Comparison of ENCODE assay signal across 9 mouse cellular contexts in the genomic region with DNA sequence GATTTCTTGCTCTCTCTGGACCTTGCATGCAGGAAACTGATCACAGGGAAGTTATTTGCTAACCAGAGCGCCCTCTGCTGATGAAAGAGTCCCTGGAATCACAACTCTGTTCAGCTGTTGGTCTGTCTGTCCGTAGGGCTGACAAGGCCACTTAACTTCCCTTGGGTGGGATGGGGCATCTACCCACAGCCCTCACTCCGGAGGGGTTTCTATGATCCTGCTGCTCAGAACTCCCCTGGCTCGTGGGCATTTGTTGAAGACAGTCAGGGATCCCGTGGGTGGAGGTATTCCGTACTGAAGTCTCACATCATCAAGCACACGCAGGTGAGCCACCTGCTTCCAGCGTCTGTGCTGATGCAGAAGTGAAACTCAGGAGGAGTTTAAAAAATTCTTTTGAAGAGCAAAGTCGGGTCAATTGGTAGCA. TPM values are rescaled to one million over a fixed set of nuclear protein-coding genes. Genes with fewer than 3 reads are reported as not detected.
DNase-seq lines count a peak whose midpoint lies in the region; ATAC-seq lines count a peak whose summit lies in the region.
"Had no signal": no experiment of that assay in that cellular context is flagged by ENCODE, and none has a peak within 500 bp of the region (broad histone marks: within the 10 kb centered on the region; RNA-seq: fewer than 3 reads in every experiment).

No protein-coding gene starts in this region.

- H3K4me1 ChIP-seq in kidney, embryonic 15.5 days, result peaks cover 20% of the 10 kb centered on the region

- no peak for ATAC-seq in kidney, embryonic 15.5 days (replicated peaks; ENCODE audit: low FRiP score)

- H3K4me2 ChIP-seq in kidney, embryonic 15.5 days, result no peak overlapping the region
- H3K4me2 ChIP-seq: midbrain, embryonic 12.5 days had no signal

- intact Hi-C loops in heart, postnatal 36 days (cut with DNase I), result loop anchor here (1.0 to 2.0 kb wide), 3 partner anchors 71 to 731 kb away; no protein-coding TSS in a partner anchor
- intact Hi-C loops in left cerebral cortex, postnatal 36 days (cut with DNase I), result loop anchor here (2.0 to 5.0 kb wide), 3 partner anchors 174 to 729 kb away; no protein-coding TSS in a partner anchor

- H3K27ac ChIP-seq in kidney, embryonic 15.5 days, result no peak overlapping the region
- H3K27ac ChIP-seq: midbrain, embryonic 12.5 days had no signal

- peak; percentile 70 for DNase-seq in kidney, adult 18-20 months
- DNase-seq in MEL-GATA-1-ER (ENCODE audit: extremely low read depth, low read depth), result peak; percentile 36
- DNase-seq in cerebellum, postnatal 10 days, result peak; percentile 81 to 88
- peak; percentile 71 to 74 for DNase-seq in heart, postnatal 36 days
- peak; percentile 52 to 73 for DNase-seq in left cerebral cortex, postnatal 36 days (ENCODE audit: low spot score in 2 of 2)
- DNase-seq in retina, postnatal 1 day, result peak; percentile 79
- peak; percentile 32 for DNase-seq in yolk sac, embryonic 10.5 days (ENCODE audit: low spot score)

- H3K36me3 ChIP-seq in kidney, embryonic 15.5 days, result no peaks in the 10 kb centered on the region
- H3K36me3 ChIP-seq: midbrain, embryonic 12.5 days had no signal

- no peak overlapping the region for H3K9ac ChIP-seq in kidney, embryonic 15.5 days
- H3K9ac ChIP-seq: midbrain, embryonic 12.5 days had no signal

- H3K4me3 ChIP-seq in kidney, embryonic 15.5 days (replicated peaks), result no peak overlapping the region
- H3K4me3 ChIP-seq: midbrain, embryonic 12.5 days had no signal

- 29% methylated on average over 9 of the region's 9 CpGs for WGBS in kidney, embryonic 15.5 days

- H3K27me3 ChIP-seq in kidney, embryonic 15.5 days, result 0 out of 2 replicates have a peak, but pooled peaks cover 6% of the 10 kb centered on the region

- no peaks in the 10 kb centered on the region for H3K9me3 ChIP-seq in kidney, embryonic 15.5 days (replicated peaks)
- H3K9me3 ChIP-seq: midbrain, embryonic 12.5 days had no signal

RNA-seq across cellular contexts. Expression of a gene that starts 4.9 kb away (rescaled TPM):
- polyA plus RNA-seq in kidney, embryonic 15.5 days (2015; fragmentation: Nextera tagmentation; extraction: Ambion mirVana), result 2.1 and 2.3 TPM in 2 replicates
- 1 to 10 TPM; 2.5 TPM for total RNA-seq in heart, postnatal 36 days (2021)
- 10 to 100 TPM; 46.0 to 59.0 TPM for total RNA-seq in left cerebral cortex, postnatal 36 days (2021)

Comparison
In these comparisons a context has a peak if more than half of its experiments do, and no peak if none do; other contexts are left out.
1. DNase-seq: peak in every context shown above with its lines; median percentile 84 in cerebellum, postnatal 10 days; 79 in retina, postnatal 1 day; 72 in heart, postnatal 36 days; 70 in kidney, adult 18-20 months; 62 in left cerebral cortex, postnatal 36 days; 36 in MEL-GATA-1-ER; 32 in yolk sac, embryonic 10.5 days.
2. RNA of a gene that starts 4.9 kb away (total RNA-seq): 46.0 to 59.0 TPM in left cerebral cortex, postnatal 36 days; 2.5 TPM in heart, postnatal 36 days; every median in the first group is over 10 times any median in the second.